Mouse (Mus musculus) embryonic fibroblast, embryonic 13.5 days (primary cell): ENCODE data around the gene Ptprn2. TPM values are rescaled to one million over a fixed set of nuclear protein-coding genes. Genes with fewer than 3 reads are reported as not detected.
"Not testable (repeated sequence)": the region's sequence is repeated elsewhere in the genome, so short reads cannot be mapped to it uniquely, and the experiment has no call there.

Experiments
- H3K27ac ChIP-seq: 2 replicates; pipeline ENCODE4 v1.5.1; 2012; ENCODE audit warnings: low read length, control low read depth, inconsistent platforms; ENCODE audit not compliant: insufficient read depth
- H3K4me1 ChIP-seq: 2 replicates; pipeline ENCODE4 v1.6.1; 2011; ENCODE audit warnings: low read length; ENCODE audit not compliant: control insufficient read depth, insufficient read depth
- H3K4me3 ChIP-seq: 2 replicates; pipeline ENCODE4 v1.5.1; 2011; ENCODE audit warnings: mild to moderate bottlenecking, control low read depth, low read length; ENCODE audit not compliant: insufficient read depth
- CTCF ChIP-seq: IDR thresholded peaks from 2 replicates; pipeline ENCODE4 v1.5.1; 2011; ENCODE audit warnings: mild to moderate bottlenecking, control low read depth, low read length, moderate library complexity, borderline replicate concordance; ENCODE audit not compliant: insufficient read depth
- POLR2A ChIP-seq: IDR thresholded peaks from 2 replicates; pipeline ENCODE4 v1.6.1; 2011; ENCODE audit warnings: low read depth, mild to moderate bottlenecking, control low read depth, low read length, moderate library complexity
- polyA plus RNA-seq: library from polyadenylated mRNA; stranded (reverse); fragments of >200 nt; gene quantifications from 2 replicates; pipeline ENCODE4 v1.2.4, GENCODE M21; 2011; ENCODE audit warnings: low read depth; ENCODE audit not compliant: missing spikeins, insufficient read length

Gene Ptprn2
- polyA plus RNA-seq, 1 experiment, result 0.26 TPM

DNA sequence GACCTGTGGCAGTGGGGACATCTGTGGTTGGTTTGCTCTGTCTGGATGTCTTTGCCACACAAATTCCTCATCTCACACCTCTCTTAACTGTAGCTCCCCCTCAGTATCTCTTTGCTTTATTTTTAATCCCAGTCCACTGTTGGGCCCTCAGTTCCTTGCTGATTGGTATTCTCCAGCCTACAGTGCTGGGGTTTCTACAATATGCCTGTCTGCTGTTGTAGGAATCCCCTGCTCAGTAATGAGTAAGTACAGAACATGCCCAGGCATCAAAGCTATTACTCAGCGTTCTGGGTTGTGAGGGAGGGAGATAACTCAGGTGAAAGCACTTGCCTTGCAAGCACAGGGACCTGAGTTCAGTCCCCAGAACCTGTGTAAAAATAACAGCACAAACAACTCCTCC, 81.2 kb downstream of the Ptprn2 start:
- no peak for TF ChIP-seq CTCF
- TF ChIP-seq POLR2A, result no peak
- H3K27ac ChIP-seq, result no peak overlapping the region
- H3K4me3 ChIP-seq, result no peak overlapping the region
- no peaks in the 10 kb centered on the region; the same call in 1 of the 2 replicates for H3K4me1 ChIP-seq

DNA sequence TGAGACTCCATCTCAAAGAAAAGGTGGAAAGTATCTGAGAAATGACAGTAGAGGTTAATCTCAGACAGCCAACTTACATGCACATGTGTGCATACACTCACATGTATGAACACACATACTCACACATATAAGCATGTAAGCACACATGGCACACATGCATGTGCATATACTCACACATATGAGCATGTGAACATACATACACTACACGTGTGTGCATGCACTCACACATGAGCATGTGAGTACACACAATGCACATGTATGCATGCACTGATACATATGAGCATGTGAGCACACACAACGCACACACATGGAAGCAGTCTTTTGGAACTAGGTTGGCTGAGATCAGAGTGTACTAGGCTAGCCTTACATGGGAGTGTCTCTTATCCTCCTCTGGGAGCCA, 81.7 kb downstream of the Ptprn2 start:
- Histone ChIP-seq H3K27ac (no peak overlapping the region), H3K4me1 (no peaks in the 10 kb centered on the region; the same call in 1 of the 2 replicates), H3K4me3 (no peak overlapping the region)
- no peak for TF ChIP-seq POLR2A
- no peak for TF ChIP-seq CTCF

DNA sequence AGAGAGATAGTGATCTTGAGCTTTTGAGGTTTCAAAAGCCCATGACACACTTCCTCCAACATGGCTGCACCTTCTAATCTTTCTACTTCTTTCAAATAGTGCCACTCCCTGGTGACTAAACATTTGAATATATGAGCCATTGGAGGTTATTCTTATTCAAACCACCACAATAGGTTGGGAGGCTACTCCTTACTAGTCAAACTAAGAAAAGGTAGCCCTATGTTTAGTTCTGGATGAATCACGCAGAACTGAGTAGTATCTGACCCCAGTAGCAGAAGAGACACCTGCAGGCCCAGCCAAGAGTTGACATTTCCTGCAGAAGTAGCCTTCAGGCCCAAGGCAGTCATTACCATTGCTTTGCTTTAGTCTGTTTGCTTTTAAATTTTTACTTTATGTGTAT, 84.0 kb downstream of the Ptprn2 start:
- no peak overlapping the region for H3K4me3 ChIP-seq
- H3K4me1 ChIP-seq, result no peaks in the 10 kb centered on the region; the same call in 1 of the 2 replicates
- no peak overlapping the region for H3K27ac ChIP-seq
- no peak for TF ChIP-seq CTCF
- TF ChIP-seq POLR2A, result no peak

DNA sequence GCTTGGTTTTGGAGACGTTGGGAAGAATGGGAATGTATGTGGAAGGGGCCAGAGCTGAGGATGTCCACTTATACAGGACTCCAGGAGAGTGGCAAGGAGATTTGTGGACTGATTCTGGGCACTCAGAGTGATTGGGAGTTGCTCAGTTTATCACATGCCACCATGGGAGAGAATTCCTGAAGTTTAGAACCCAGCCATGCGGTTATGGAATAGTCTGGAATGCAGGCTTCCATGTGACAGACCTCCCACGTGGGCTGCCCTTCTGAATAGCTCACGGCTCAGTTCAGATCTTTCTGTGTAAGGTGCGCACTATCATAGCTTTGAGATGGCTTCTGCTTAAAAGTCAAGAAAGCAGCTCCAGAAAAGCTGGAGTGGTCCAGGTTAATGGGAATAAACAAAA, 88.6 kb downstream of the Ptprn2 start:
- Histone ChIP-seq H3K27ac (no peak overlapping the region), H3K4me3 (no peak overlapping the region), H3K4me1 (no peaks in the 10 kb centered on the region)
- TF ChIP-seq POLR2A (no peak), CTCF (no peak)

DNA sequence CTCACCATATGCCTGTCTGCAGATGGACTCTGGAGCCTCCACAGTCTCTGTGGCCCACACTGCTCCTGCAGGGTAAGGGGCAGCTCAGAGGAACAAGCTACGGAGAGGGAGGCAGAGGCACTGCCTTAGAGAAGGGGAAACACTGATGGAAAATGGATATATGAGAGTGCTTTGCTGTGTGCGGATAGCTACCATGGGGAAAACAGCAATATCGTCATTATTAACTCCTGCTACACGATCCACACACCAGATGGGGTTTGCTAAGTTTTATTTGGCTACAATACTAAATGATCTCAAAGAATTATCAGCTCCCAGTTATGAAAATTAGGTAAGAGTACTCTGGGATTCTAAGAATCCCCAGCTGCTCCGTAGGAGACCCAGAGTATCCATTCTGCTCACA, 89.2 kb downstream of the Ptprn2 start:
- no peak overlapping the region for H3K4me3 ChIP-seq
- no peak overlapping the region for H3K27ac ChIP-seq
- TF ChIP-seq POLR2A (no peak), CTCF (no peak)
- no peaks in the 10 kb centered on the region for H3K4me1 ChIP-seq

DNA sequence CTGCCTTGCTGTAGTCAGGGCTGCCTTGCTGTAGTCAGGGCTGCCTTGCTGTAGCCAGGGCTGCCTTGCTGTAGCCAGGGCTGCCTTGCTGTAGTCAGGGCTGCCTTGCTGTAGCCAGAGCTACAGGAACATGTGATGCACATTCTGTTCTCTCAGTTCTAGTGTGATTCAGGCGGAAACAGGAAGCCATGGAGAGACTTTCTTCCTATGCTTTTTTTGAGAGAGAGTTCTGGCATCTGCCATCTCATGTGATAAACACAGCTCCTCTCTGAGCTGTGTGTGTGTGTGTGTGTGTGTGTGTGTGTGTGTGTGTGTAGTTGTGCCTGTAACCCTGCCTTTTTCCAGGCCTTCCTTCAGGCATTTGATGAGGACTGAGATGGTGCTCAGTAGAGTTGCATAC, 92.4 kb downstream of the Ptprn2 start:
- not testable (repeated sequence) for H3K4me1 ChIP-seq, H3K4me3 ChIP-seq, H3K27ac ChIP-seq

DNA sequence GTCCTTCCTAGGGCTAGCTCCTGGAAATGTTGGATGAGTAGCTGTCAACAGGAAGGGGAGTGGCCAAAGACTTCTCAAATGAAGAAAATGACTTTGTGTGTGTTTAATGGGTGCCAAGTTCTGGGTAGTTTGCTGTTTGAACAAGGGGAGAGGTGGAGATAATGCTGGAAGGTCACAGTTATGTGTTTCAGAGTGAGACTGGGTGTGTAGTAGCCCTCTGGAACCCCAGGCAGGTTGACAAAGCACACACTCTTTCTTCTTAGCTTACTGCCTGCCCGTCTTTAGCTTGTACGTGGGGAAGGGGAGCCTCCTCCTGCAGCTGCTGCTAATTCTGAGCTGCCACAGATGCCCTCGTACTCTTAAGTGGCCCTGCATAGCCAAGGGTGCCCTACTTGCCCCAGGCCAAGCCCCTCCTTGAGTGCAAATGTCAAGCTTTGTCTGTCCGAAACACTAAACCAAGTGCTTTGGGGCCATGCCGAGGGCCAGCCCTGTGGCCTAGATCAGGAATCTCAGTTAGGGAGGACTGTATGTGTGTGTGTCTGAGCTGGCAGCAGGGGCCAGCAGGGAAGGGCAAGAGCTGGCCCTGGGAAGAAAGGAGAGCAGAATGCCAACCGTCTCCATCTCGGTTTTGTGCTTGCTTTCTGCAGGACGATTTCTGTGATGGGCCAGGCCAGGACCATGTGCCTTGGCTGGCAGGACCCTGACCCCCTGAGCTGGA, 95.5 kb downstream of the Ptprn2 start:
- no peaks in the 10 kb centered on the region; the same call in 1 of the 2 replicates for H3K4me1 ChIP-seq
- no peak overlapping the region for H3K27ac ChIP-seq
- TF ChIP-seq CTCF, result no peak
- no peak for TF ChIP-seq POLR2A
- H3K4me3 ChIP-seq, result no peak overlapping the region

DNA sequence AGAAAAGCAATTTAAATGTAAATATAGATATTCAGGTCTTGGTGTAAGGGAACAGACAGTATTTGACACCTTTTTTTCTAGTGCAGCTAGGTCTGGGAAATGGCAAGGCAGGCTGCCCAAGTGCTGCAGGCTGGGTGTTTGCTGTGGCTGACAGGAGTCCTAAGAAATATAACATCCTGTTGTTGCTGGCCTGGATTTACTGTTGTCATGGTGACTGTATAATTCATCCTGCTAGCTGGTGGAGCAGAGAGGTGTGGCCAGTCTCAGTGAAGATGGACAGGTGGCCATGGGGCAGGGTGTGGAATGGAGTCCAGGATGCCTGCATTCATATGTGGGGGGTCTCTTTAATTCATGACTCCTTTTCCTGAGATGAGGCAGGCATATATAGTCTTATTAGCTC, 96.3 kb downstream of the Ptprn2 start:
- TF ChIP-seq CTCF (no peak), POLR2A (no peak)
- Histone ChIP-seq H3K27ac (no peak overlapping the region), H3K4me1 (no peaks in the 10 kb centered on the region; the same call in 1 of the 2 replicates), H3K4me3 (no peak overlapping the region)

DNA sequence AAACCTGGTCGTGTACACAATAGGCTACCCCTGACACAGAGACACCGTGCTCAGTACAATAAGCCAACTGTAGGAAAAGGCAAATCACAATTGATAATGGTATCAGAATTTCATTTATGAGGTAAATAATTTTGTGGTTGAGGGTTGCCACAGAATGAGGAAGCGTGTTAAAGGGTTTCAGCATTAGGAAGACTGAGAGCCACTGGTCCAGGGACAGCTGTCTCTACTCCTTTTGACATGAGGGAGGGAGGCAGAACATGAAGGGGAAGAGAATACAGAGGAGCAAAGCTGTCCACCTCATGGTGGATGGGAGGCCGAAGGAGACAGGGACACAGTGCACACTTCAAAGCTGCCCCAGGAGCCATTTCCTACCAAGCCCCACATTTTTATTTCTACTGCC, 97.3 kb downstream of the Ptprn2 start:
- Histone ChIP-seq H3K4me3 (no peak overlapping the region), H3K4me1 (no peaks in the 10 kb centered on the region; the same call in 1 of the 2 replicates), H3K27ac (no peak overlapping the region)
- TF ChIP-seq CTCF (no peak), POLR2A (no peak)

DNA sequence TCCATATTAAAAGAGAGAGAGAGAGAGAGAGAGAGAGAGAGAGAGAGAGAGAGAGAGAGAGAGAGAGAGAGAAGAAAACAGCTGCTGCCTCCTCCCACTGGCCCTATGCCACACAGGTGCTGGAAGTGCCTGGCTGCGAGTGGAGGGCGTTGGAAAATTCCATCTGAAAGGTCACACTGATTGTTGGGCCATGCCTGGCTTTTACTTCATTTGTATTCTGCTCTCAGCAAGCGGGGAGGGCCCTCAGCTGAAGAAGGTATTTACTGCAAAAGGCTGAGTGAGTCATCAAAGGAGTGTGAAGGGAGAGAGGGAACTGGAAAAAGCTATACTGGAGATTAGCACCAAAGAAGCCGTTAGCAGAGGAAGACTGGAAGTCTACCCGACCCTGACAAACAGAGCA, 99.5 kb downstream of the Ptprn2 start:
- no peak overlapping the region for H3K27ac ChIP-seq
- TF ChIP-seq POLR2A (no peak), CTCF (no peak)
- no peak overlapping the region for H3K4me3 ChIP-seq
- H3K4me1 ChIP-seq, result no peaks in the 10 kb centered on the region; the same call in 1 of the 2 replicates

DNA sequence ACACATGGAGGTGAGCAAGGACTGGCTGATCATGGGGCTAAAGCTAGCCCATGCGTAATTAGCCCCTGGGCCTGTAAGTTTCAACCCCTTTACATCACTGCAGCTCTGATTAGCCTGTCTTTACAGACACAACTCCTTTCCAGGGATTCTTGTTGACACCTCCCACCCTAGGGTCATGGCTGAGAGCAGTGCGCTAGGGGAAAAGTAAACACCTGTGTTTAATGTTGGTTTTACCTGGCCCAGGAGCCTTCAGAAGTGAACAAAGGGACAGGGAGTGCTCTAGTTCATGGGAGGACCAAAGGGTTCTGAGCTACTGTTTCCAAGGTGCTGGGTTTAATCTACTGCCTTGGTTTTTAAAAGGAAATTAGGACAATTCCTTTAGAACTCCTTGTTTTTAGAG, 100.6 kb downstream of the Ptprn2 start:
- TF ChIP-seq POLR2A (no peak), CTCF (no peak)

More for the DNA sequence above, 100.6 kb downstream of the Ptprn2 start:
- Histone ChIP-seq H3K27ac (no peak overlapping the region), H3K4me3 (no peak overlapping the region), H3K4me1 (no peaks in the 10 kb centered on the region; the same call in 1 of the 2 replicates)
